Mouse (Mus musculus): Measurements from ENCODE around the gene Mmd2. TPM values are rescaled to one million over a fixed set of nuclear protein-coding genes. Genes with fewer than 3 reads are reported as not detected.

Gene Mmd2
- polyA plus RNA-seq, 2 experiments = 6.0 to 15.5 TPM

GRCm38 (mm10) chr5:142520360-142520759 is 88.2 kb downstream of the Mmd2 start:
- Histone ChIP-seq H3K27ac (no peak overlapping the region), H3K9ac (replicated peaks) (no peak overlapping the region), H3K27me3 (ENCODE audit: control insufficient read depth, insufficient read depth, low read length) (no peaks in the 10 kb centered on the region), H3K4me1 (replicated peaks; ENCODE audit: control insufficient read depth in 2 of 2, insufficient read depth in 2 of 2, low read length in 1 of 2) (peaks cover 0 to 27% of the 10 kb centered on the region in 2 experiments; a peak in 2 of 4 replicates), H3K36me3 (replicated peaks; ENCODE audit: control insufficient read depth, insufficient read depth, low read depth) (no peaks in the 10 kb centered on the region), H3K9me3 (ENCODE audit: control insufficient read depth, low read length) (no peaks in the 10 kb centered on the region), H3K4me3 (ENCODE audit: insufficient read depth in 1 of 2, low read depth in 2 of 2, low read length in 2 of 2) (no peak overlapping the region), H3K4me2 (ENCODE audit: low read depth) (no peak overlapping the region)
- ATAC-seq (ENCODE audit: insufficient read depth) = no peak
- no peak for DNase-seq (ENCODE audit: low read depth in 3 of 3, low spot score in 3 of 3)
- no peak for TF ChIP-seq EP300 (IDR thresholded peaks at IDR 0.05; ENCODE audit: low read depth)
- no peak for TF ChIP-seq CTCF (IDR thresholded peaks at IDR 0.05; ENCODE audit: low read depth)
- 53% methylated on average over 4 of the region's 4 CpGs for WGBS (ENCODE audit: insufficient replicate concordance)

- Histone ChIP-seq H3K36me3 (replicated peaks; ENCODE audit: control insufficient read depth, insufficient read depth, low read depth) (no peaks in the 10 kb centered on the region), H3K9ac (replicated peaks) (no peak overlapping the region), H3K27ac (no peak overlapping the region), H3K27me3 (ENCODE audit: control insufficient read depth, insufficient read depth, low read length) (no peaks in the 10 kb centered on the region), H3K4me3 (ENCODE audit: insufficient read depth in 1 of 2, low read depth in 2 of 2, low read length in 2 of 2) (no peak overlapping the region), H3K9me3 (ENCODE audit: control insufficient read depth, low read length) (no peaks in the 10 kb centered on the region), H3K4me2 (ENCODE audit: low read depth) (no peak overlapping the region), H3K4me1 (replicated peaks; ENCODE audit: control insufficient read depth in 2 of 2, insufficient read depth in 2 of 2, low read length in 1 of 2) (peaks cover 0 to 27% of the 10 kb centered on the region in 2 experiments; a peak in 2 of 4 replicates)
- no peak for DNase-seq (ENCODE audit: low read depth in 3 of 3, low spot score in 3 of 3)
- ATAC-seq (ENCODE audit: insufficient read depth) = no peak
- WGBS (ENCODE audit: insufficient replicate concordance) = 40% methylated on average over 6 of the region's 6 CpGs
- TF ChIP-seq EP300 (IDR thresholded peaks at IDR 0.05; ENCODE audit: low read depth) (no peak), CTCF (IDR thresholded peaks at IDR 0.05; ENCODE audit: low read depth) (no peak)
Measured at GRCm38 (mm10) chr5:142518973-142519372, 89.6 kb downstream of the Mmd2 start.

Other genes starting within 250 kb of the Mmd2 start
- 2.4 TPM in 2 replicates for gene Foxk1, start 207.3 kb downstream of the Mmd2 start, polyA plus RNA-seq (2012; rRNA removed)
- gene Foxk1, start 207.3 kb downstream of the Mmd2 start, polyA plus RNA-seq (2014; fragmentation: Nextera tagmentation; extraction: Ambion mirVana) = 1.1 and 1.8 TPM in 2 replicates
- gene Ap5z1, start 144.9 kb downstream of the Mmd2 start, polyA plus RNA-seq (2012; rRNA removed) = 5.8 and 6.8 TPM in 2 replicates
- 3.1 and 3.5 TPM in 2 replicates for gene Ap5z1, start 144.9 kb downstream of the Mmd2 start, polyA plus RNA-seq (2014; fragmentation: Nextera tagmentation; extraction: Ambion mirVana)
- gene Papolb, start 78.7 kb downstream of the Mmd2 start, polyA plus RNA-seq (2012; rRNA removed) = not detected in 2 replicates
- not detected in 2 replicates for gene Papolb, start 78.7 kb downstream of the Mmd2 start, polyA plus RNA-seq (2014; fragmentation: Nextera tagmentation; extraction: Ambion mirVana)
- gene Radil, start 57.7 kb downstream of the Mmd2 start, polyA plus RNA-seq (2012; rRNA removed) = 0.03 and 0.09 TPM in 2 replicates
- gene Radil, start 57.7 kb downstream of the Mmd2 start, polyA plus RNA-seq (2014; fragmentation: Nextera tagmentation; extraction: Ambion mirVana) = 0.05 and 0.08 TPM in 2 replicates
- 16.0 and 20.5 TPM in 2 replicates for gene Wipi2, start 18.9 kb upstream of the Mmd2 start, polyA plus RNA-seq (2012; rRNA removed)
- 28.3 and 34.4 TPM in 2 replicates for gene Wipi2, start 18.9 kb upstream of the Mmd2 start, polyA plus RNA-seq (2014; fragmentation: Nextera tagmentation; extraction: Ambion mirVana)
- 0.04 and 0.21 TPM in 2 replicates for gene Slc29a4, start 83.7 kb upstream of the Mmd2 start, polyA plus RNA-seq (2012; rRNA removed)
- gene Slc29a4, start 83.7 kb upstream of the Mmd2 start, polyA plus RNA-seq (2014; fragmentation: Nextera tagmentation; extraction: Ambion mirVana) = 0.04 and 0.24 TPM in 2 replicates
- gene Tnrc18, start 208.9 kb upstream of the Mmd2 start, polyA plus RNA-seq (2012; rRNA removed) = 2.3 and 2.8 TPM in 2 replicates
- 2.9 and 3.4 TPM in 2 replicates for gene Tnrc18, start 208.9 kb upstream of the Mmd2 start, polyA plus RNA-seq (2014; fragmentation: Nextera tagmentation; extraction: Ambion mirVana)

Measured in liver, embryonic 14.5 days (tissue).